Mouse (Mus musculus): ENCODE results near the gene En2. TPM values are rescaled to one million over a fixed set of nuclear protein-coding genes. Genes with fewer than 3 reads are reported as not detected.

En2 gene
- not detected in 2 replicates for polyA plus RNA-seq (2012; rRNA removed)

GRCm38 (mm10) chr5:28165358-28166255, at the start of gene En2:
TSS of gene En2 (plus strand) at chr5:28165694.
- no peak for DNase-seq (ENCODE audit: low spot score)

- no peak for DNase-seq (ENCODE audit: low spot score)
Measured at GRCm38 (mm10) chr5:28117251-28117880, 48.1 kb upstream of the En2 start.

GRCm38 (mm10) chr5:28117882-28118530, 47.5 kb upstream of the En2 start:
- DNase-seq (ENCODE audit: low spot score), result no peak

- DNase-seq (ENCODE audit: low spot score), result no peak
Measured at GRCm38 (mm10) chr5:28118531-28118925, 47.0 kb upstream of the En2 start.

GRCm38 (mm10) chr5:28119576-28119975, 45.9 kb upstream of the En2 start:
- DNase-seq (ENCODE audit: low spot score), result no peak

- no peak for DNase-seq (ENCODE audit: low spot score)
Measured at GRCm38 (mm10) chr5:28122491-28123454, 42.7 kb upstream of the En2 start.

GRCm38 (mm10) chr5:28123455-28123825, 42.1 kb upstream of the En2 start:
- DNase-seq (ENCODE audit: low spot score), result no peak

- DNase-seq (ENCODE audit: low spot score), result no peak
Measured at GRCm38 (mm10) chr5:28124321-28125230, 40.9 kb upstream of the En2 start.

- no peak for DNase-seq (ENCODE audit: low spot score)
Measured at GRCm38 (mm10) chr5:28128851-28129250, 36.6 kb upstream of the En2 start.

- no peak for DNase-seq (ENCODE audit: low spot score)
Measured at GRCm38 (mm10) chr5:28132231-28132630, 33.3 kb upstream of the En2 start.

- DNase-seq (ENCODE audit: low spot score), result no peak
Measured at GRCm38 (mm10) chr5:28136438-28136837, 29.1 kb upstream of the En2 start.

GRCm38 (mm10) chr5:28144555-28144954, 20.9 kb upstream of the En2 start:
- no peak for DNase-seq (ENCODE audit: low spot score)

GRCm38 (mm10) chr5:28146018-28146417, 19.5 kb upstream of the En2 start:
- DNase-seq (ENCODE audit: low spot score), result no peak

GRCm38 (mm10) chr5:28148473-28148872, 17.0 kb upstream of the En2 start:
- DNase-seq (ENCODE audit: low spot score), result no peak

GRCm38 (mm10) chr5:28149436-28149835, 16.1 kb upstream of the En2 start:
- no peak for DNase-seq (ENCODE audit: low spot score)

- no peak for DNase-seq (ENCODE audit: low spot score)
Measured at GRCm38 (mm10) chr5:28157044-28157730, 8.3 kb upstream of the En2 start.

GRCm38 (mm10) chr5:28157781-28158180, 7.7 kb upstream of the En2 start:
- no peak for DNase-seq (ENCODE audit: low spot score)

- no peak for DNase-seq (ENCODE audit: low spot score)
Measured at GRCm38 (mm10) chr5:28158308-28159071, 7.0 kb upstream of the En2 start.

GRCm38 (mm10) chr5:28159072-28159458, 6.4 kb upstream of the En2 start:
- DNase-seq (ENCODE audit: low spot score), result no peak

Measured in urinary bladder, adult 2 months (tissue).